8 mouse cellular contexts compared by ENCODE assay signal in genomic region chr2:162658997-162659396, GRCm38 (mm10). TPM values are rescaled to one million over a fixed set of nuclear protein-coding genes. Genes with fewer than 3 reads are reported as not detected.
DNase-seq lines count a peak whose midpoint lies in the region; ATAC-seq and TF ChIP-seq lines count a peak whose summit lies in the region.

No protein-coding gene starts in this region.

- ATAC-seq in forebrain, embryonic 12.5 days (ENCODE audit: low FRiP score): 0 out of 2 replicates have a peak, but pooled peaks have one; percentile 10
- ATAC-seq in liver, embryonic 15.5 days (ENCODE audit: insufficient read depth): no peak
- no peak for ATAC-seq in neural tube, embryonic 15.5 days (ENCODE audit: low FRiP score)

- dilution Hi-C loops in CH12.LX (cut with MboI; ENCODE audit: extremely low pct_ligation_motif_present, extremely low pct_unique_long_range_greater_than_20kb, low sequenced_read_pairs): no loop called here

- peak; percentile 16 for TF ChIP-seq RAD21 in CH12.LX (IDR thresholded peaks at IDR 0.05; ENCODE audit: low read depth, low read length)

- TF ChIP-seq CTCF in CH12.LX (conservative IDR thresholded peaks at IDR 0.05 in 1 of 2, IDR thresholded peaks at IDR 0.05 in 1 of 2; ENCODE audit: low read depth in 2 of 2, low read length in 2 of 2): peak in 1 of 2 experiments; percentile 31; a peak in 2 of 4 replicates

- WGBS in forebrain, embryonic 12.5 days: under 1% methylated on average over 18 of the region's 18 CpGs
- 1% methylated on average over 18 of the region's 18 CpGs for WGBS in large intestine, adult 2 months
- under 1% methylated on average over 18 of the region's 18 CpGs for WGBS in liver, embryonic 15.5 days (ENCODE audit: insufficient replicate concordance)
- 0% methylated on average over 18 of the region's 18 CpGs for WGBS in neural tube, embryonic 15.5 days

- no peak overlapping the region for H3K4me2 ChIP-seq in CH12.LX (ENCODE audit: insufficient read depth, low read depth, poor library complexity, severe bottlenecking)
- peak overlapping the region; percentile 100 for H3K4me2 ChIP-seq in forebrain, embryonic 12.5 days
- peak overlapping the region; percentile 32; the same call in 1 of the 2 replicates for H3K4me2 ChIP-seq in liver, embryonic 15.5 days
- peak overlapping the region; percentile 96 for H3K4me2 ChIP-seq in neural tube, embryonic 15.5 days

- H3K36me3 ChIP-seq in CH12.LX (replicated peaks in 1 of 2; ENCODE audit: control insufficient read depth in 1 of 2, insufficient read depth in 1 of 2, low read length in 1 of 2): no peaks in the 10 kb centered on the region
- no peaks in the 10 kb centered on the region for H3K36me3 ChIP-seq in forebrain, embryonic 12.5 days (replicated peaks)
- no peaks in the 10 kb centered on the region for H3K36me3 ChIP-seq in liver, embryonic 15.5 days (replicated peaks)
- H3K36me3 ChIP-seq in neural tube, embryonic 15.5 days: no peaks in the 10 kb centered on the region

- H3K79me2 ChIP-seq in CH12.LX (replicated peaks; ENCODE audit: control insufficient read depth, extremely low read depth, insufficient read depth, poor library complexity, severe bottlenecking): no peaks in the 10 kb centered on the region

- in situ Hi-C loops in CH12.LX (cut with MboI; ENCODE audit: low pct_ligation_motif_present, low pct_unique_long_range_greater_than_20kb, low sequenced_read_pairs): no loop called here

- H3K27ac ChIP-seq in CH12.LX (ENCODE audit: insufficient read depth, low read depth): no peak overlapping the region
- H3K27ac ChIP-seq in forebrain, embryonic 12.5 days: no peak overlapping the region
- no peak overlapping the region for H3K27ac ChIP-seq in liver, embryonic 15.5 days (replicated peaks)
- H3K27ac ChIP-seq in neural tube, embryonic 15.5 days (replicated peaks): peak overlapping the region; percentile 60

- H3K27me3 ChIP-seq in CH12.LX (replicated peaks): no peaks in the 10 kb centered on the region
- peaks cover 77% of the 10 kb centered on the region for H3K27me3 ChIP-seq in forebrain, embryonic 12.5 days
- H3K27me3 ChIP-seq in liver, embryonic 15.5 days: peaks cover 64% of the 10 kb centered on the region
- 0 out of 2 replicates have a peak, but pooled peaks cover 3% of the 10 kb centered on the region for H3K27me3 ChIP-seq in neural tube, embryonic 15.5 days (replicated peaks)

- H3K9ac ChIP-seq in CH12.LX (ENCODE audit: insufficient read depth, low read depth): no peak overlapping the region
- no peak overlapping the region; the same call in 1 of the 2 replicates for H3K9ac ChIP-seq in forebrain, embryonic 12.5 days
- no peak overlapping the region for H3K9ac ChIP-seq in liver, embryonic 15.5 days
- H3K9ac ChIP-seq in neural tube, embryonic 15.5 days (replicated peaks): peak overlapping the region; percentile 73

- H3K4me3 ChIP-seq in CH12.LX (replicated peaks in 1 of 3; ENCODE audit: low read depth in 2 of 3, low read length in 2 of 3, poor library complexity in 1 of 3): no peak overlapping the region
- peak overlapping the region; percentile 64 for H3K4me3 ChIP-seq in forebrain, embryonic 12.5 days (replicated peaks)
- H3K4me3 ChIP-seq in liver, embryonic 15.5 days (replicated peaks): no peak overlapping the region
- H3K4me3 ChIP-seq in neural tube, embryonic 15.5 days (replicated peaks): peak overlapping the region; percentile 72

- intact Hi-C loops in heart, postnatal 14 days (cut with DNase I): loop anchor here (2.0 to 5.0 kb wide), 2 partner anchors 362 to 1444 kb away; no protein-coding TSS in a partner anchor

- TF ChIP-seq EP300 in CH12.LX (IDR thresholded peaks at IDR 0.05; ENCODE audit: low read length): no peak

- no peak for TF ChIP-seq POLR2A in CH12.LX (IDR thresholded peaks at IDR 0.05; ENCODE audit: low read depth, low read length)

- H3K9me3 ChIP-seq in CH12.LX (replicated peaks; ENCODE audit: low read length): peaks cover 74% of the 10 kb centered on the region
- H3K9me3 ChIP-seq in forebrain, embryonic 12.5 days: no peaks in the 10 kb centered on the region
- H3K9me3 ChIP-seq in liver, embryonic 15.5 days (replicated peaks): no peaks in the 10 kb centered on the region
- no peaks in the 10 kb centered on the region for H3K9me3 ChIP-seq in neural tube, embryonic 15.5 days (replicated peaks)

- no peaks in the 10 kb centered on the region for H3K4me1 ChIP-seq in CH12.LX (ENCODE audit: control insufficient read depth in 1 of 2, insufficient read depth in 2 of 2)
- H3K4me1 ChIP-seq in forebrain, embryonic 12.5 days: peaks cover 32% of the 10 kb centered on the region
- no peaks in the 10 kb centered on the region; the same call in 1 of the 2 replicates for H3K4me1 ChIP-seq in liver, embryonic 15.5 days (replicated peaks)
- peaks cover 53% of the 10 kb centered on the region for H3K4me1 ChIP-seq in neural tube, embryonic 15.5 days

- no peak for DNase-seq in CH12.LX (ENCODE audit: extremely low read depth)
- peak; percentile 72 for DNase-seq in brain, embryonic 18.5 days (ENCODE audit: low read depth, low spot score)
- peak; percentile 77 to 89 for DNase-seq in heart, postnatal 14 days
- peak; percentile 44 for DNase-seq in large intestine, adult 2 months (ENCODE audit: low read depth, low spot score)
- peak; percentile 76 for DNase-seq in thymus, postnatal 4 days

TF ChIP-seq in CH12.LX, 34 proteins besides CTCF, POLR2A, EP300 and RAD21:
- TF ChIP-seq TCF12 (IDR thresholded peaks at IDR 0.05; ENCODE audit: low read depth, low read length) (no peak), E2F4 (IDR thresholded peaks at IDR 0.05; ENCODE audit: insufficient replicate concordance, low read depth, low read length) (no peak), ETS1 (conservative IDR thresholded peaks at IDR 0.05; ENCODE audit: low read depth, low read length) (no peak), NELFE (IDR thresholded peaks at IDR 0.05; ENCODE audit: low read depth, low read length) (no peak), NRF1 (IDR thresholded peaks at IDR 0.05; ENCODE audit: low read depth, low read length) (no peak), KAT2A (IDR thresholded peaks at IDR 0.05; ENCODE audit: insufficient replicate concordance, low read length) (no peak), IRF4 (IDR thresholded peaks at IDR 0.05; ENCODE audit: low read depth, low read length) (no peak), TBP (conservative IDR thresholded peaks at IDR 0.05; ENCODE audit: low read depth, low read length) (no peak), GABPA (IDR thresholded peaks at IDR 0.05; ENCODE audit: insufficient replicate concordance, low read depth, low read length) (no peak), USF1 (IDR thresholded peaks at IDR 0.05; ENCODE audit: low read depth, low read length) (no peak), SMC3 (IDR thresholded peaks at IDR 0.05; ENCODE audit: low read depth, low read length) (no peak), ZMIZ1 (IDR thresholded peaks at IDR 0.05; ENCODE audit: low read depth, low read length) (no peak), JUN (IDR thresholded peaks at IDR 0.05; ENCODE audit: insufficient read depth, low read depth, low read length) (no peak), CHD2 (IDR thresholded peaks at IDR 0.05; ENCODE audit: low read length) (no peak), MAFK (IDR thresholded peaks at IDR 0.05; ENCODE audit: insufficient replicate concordance, low read length) (no peak), ZKSCAN1 (IDR thresholded peaks at IDR 0.05; ENCODE audit: borderline replicate concordance, low read depth, low read length) (no peak), CHD1 (IDR thresholded peaks at IDR 0.05; ENCODE audit: low read depth, low read length) (no peak), ZC3H11A (IDR thresholded peaks at IDR 0.05; ENCODE audit: low read depth, low read length) (no peak), BHLHE40 (IDR thresholded peaks at IDR 0.05; ENCODE audit: low read depth, low read length) (no peak), MEF2A (IDR thresholded peaks at IDR 0.05; ENCODE audit: borderline replicate concordance, low read depth, low read length) (no peak)

RNA-seq across cellular contexts. Expression of gene Ptprt, which starts 1.9 kb away (rescaled TPM):
- 0.25 and 0.76 TPM in 2 replicates for total RNA-seq in CH12.LX (2012; rRNA removed)
- total RNA-seq in CH12.LX (2014; rRNA removed): not detected in 2 replicates
- not detected in 2 replicates for polyA plus RNA-seq in CH12.LX (2012; ENCODE audit: insufficient read length, low read depth)
- 1.2 and 1.9 TPM in 2 replicates for polyA plus RNA-seq in forebrain, embryonic 12.5 days (2016; fragmentation: Nextera tagmentation; extraction: Ambion mirVana)
- total RNA-seq in heart, postnatal 14 days (2021): under 1 TPM; 0.41 to 0.59 TPM
- polyA plus RNA-seq in large intestine, adult 2 months (2012; rRNA removed): 0.69 and 1.0 TPM in 2 replicates
- 0.10 and 0.48 TPM in 2 replicates for polyA plus RNA-seq in liver, embryonic 15.5 days (2015; fragmentation: Nextera tagmentation; extraction: Ambion mirVana)
- polyA plus RNA-seq in neural tube, embryonic 15.5 days (2015; fragmentation: Nextera tagmentation; extraction: Ambion mirVana): 13.4 and 14.0 TPM in 2 replicates

Comparison
In these comparisons a context has a peak if more than half of its experiments do, and no peak if none do; other contexts are left out.
1. H3K4me3 ChIP-seq: peak in forebrain, embryonic 12.5 days (single experiment) and neural tube, embryonic 15.5 days (single experiment); none in CH12.LX (0 of 3) and liver, embryonic 15.5 days (single experiment).